Mouse (Mus musculus) kidney, adult 2 months (tissue): ENCODE results near the gene Cela1. TPM values are rescaled to one million over a fixed set of nuclear protein-coding genes. Genes with fewer than 3 reads are reported as not detected.

Source experiments
- DNase-seq: peaks from one replicate; pipeline ENCODE4 v3.0.0; 2021
- H3K27ac ChIP-seq: fragments of 200-500 bp; 2 replicates; pipeline ENCODE4 v1.5.1; 2012; ENCODE audit warnings: low read depth, low read length, control low read depth, inconsistent platforms; ENCODE audit not compliant: insufficient read depth
- H3K27me3 ChIP-seq: fragments of 200-500 bp; replicated peaks from 2 replicates; pipeline ENCODE4 v1.6.1; 2012; ENCODE audit warnings: mild to moderate bottlenecking, moderate library complexity, low read length, inconsistent platforms; ENCODE audit not compliant: control insufficient read depth, insufficient read depth
- H3K36me3 ChIP-seq: fragments of 200-500 bp; 2 replicates; pipeline ENCODE4 v1.6.1; 2012; ENCODE audit warnings: mild to moderate bottlenecking, moderate library complexity, low read length, inconsistent platforms; ENCODE audit not compliant: control insufficient read depth, insufficient read depth
- H3K4me1 ChIP-seq: fragments of 200-500 bp; 2 replicates; pipeline ENCODE4 v1.6.1; 2011; ENCODE audit warnings: low read length; ENCODE audit not compliant: control insufficient read depth, insufficient read depth
- H3K4me3 ChIP-seq: fragments of 200-500 bp; 2 replicates; pipeline ENCODE4 v1.5.1; 2011; ENCODE audit warnings: mild to moderate bottlenecking, low read depth, low read length, control low read depth; ENCODE audit not compliant: insufficient read depth
- CTCF ChIP-seq: fragments of 200-500 bp; conservative IDR thresholded peaks from 2 replicates; pipeline ENCODE4 v1.5.1; 2011; ENCODE audit warnings: low read depth, mild to moderate bottlenecking, control low read depth, low read length, moderate library complexity, mixed read lengths; ENCODE audit not compliant: insufficient read depth, insufficient read length
- POLR2A ChIP-seq: fragments of 200-500 bp; IDR thresholded peaks from one replicate; pipeline ENCODE4 v1.6.1; 2011; ENCODE audit warnings: low read depth, low read length, control low read depth
- whole genome bisulfite sequencing: fragments of 180-500 bp; shearing (Covaris S2); methylation state at CpG from one replicate; pipeline ENCODE4 v1.1.7; 2018; 5-methylcytosine and 5-hydroxymethylcytosine counted together
- polyA plus RNA-seq: library from polyadenylated mRNA; depleted of rRNA; stranded (reverse); fragments of >200 nt; gene quantifications from 2 replicates; pipeline ENCODE4 v1.2.3, GENCODE M21; 2012

The Cela1 gene
- polyA plus RNA-seq, 1 experiment: 456 TPM

- WGBS: 64% methylated on average over 12 of the region's 12 CpGs
- H3K27me3 ChIP-seq: no peaks in the 10 kb centered on the region
- no peak overlapping the region for H3K4me3 ChIP-seq
- H3K4me1 ChIP-seq: no peaks in the 10 kb centered on the region; the same call in 1 of the 2 replicates
- H3K36me3 ChIP-seq: no peaks in the 10 kb centered on the region
- H3K27ac ChIP-seq: no peak overlapping the region
- no peak for DNase-seq
- no peak for TF ChIP-seq POLR2A
- TF ChIP-seq CTCF: no peak
Observed at GRCm38 (mm10) chr15:100666851-100667250, 20.9 kb downstream of the Cela1 start.

GRCm38 (mm10) chr15:100666219-100666696, 21.5 kb downstream of the Cela1 start:
- H3K27ac ChIP-seq: no peak overlapping the region
- H3K27me3 ChIP-seq: no peaks in the 10 kb centered on the region
- peak; percentile 26 for DNase-seq
- TF ChIP-seq CTCF (no peak), POLR2A (no peak)
- 19% methylated on average over 7 of the region's 7 CpGs for WGBS
- no peaks in the 10 kb centered on the region; the same call in 1 of the 2 replicates for H3K4me1 ChIP-seq
- no peak overlapping the region for H3K4me3 ChIP-seq
- H3K36me3 ChIP-seq: no peaks in the 10 kb centered on the region

- WGBS: 55% methylated on average over 9 of the region's 9 CpGs
- DNase-seq: no peak
- Histone ChIP-seq H3K27me3 (no peaks in the 10 kb centered on the region), H3K27ac (no peak overlapping the region), H3K36me3 (no peaks in the 10 kb centered on the region), H3K4me1 (no peaks in the 10 kb centered on the region; the same call in 1 of the 2 replicates), H3K4me3 (no peak overlapping the region)
- no peak for TF ChIP-seq CTCF
Observed at GRCm38 (mm10) chr15:100665411-100666218, 22.1 kb downstream of the Cela1 start.

GRCm38 (mm10) chr15:100664813-100665274, 22.9 kb downstream of the Cela1 start:
- no peak for DNase-seq
- Histone ChIP-seq H3K4me3 (no peak overlapping the region), H3K27me3 (no peaks in the 10 kb centered on the region), H3K27ac (no peak overlapping the region), H3K4me1 (no peaks in the 10 kb centered on the region; the same call in 1 of the 2 replicates), H3K36me3 (no peaks in the 10 kb centered on the region)
- WGBS: 82% methylated on average over 9 of the region's 9 CpGs
- TF ChIP-seq POLR2A: no peak
- TF ChIP-seq CTCF: no peak

GRCm38 (mm10) chr15:100660805-100661204, 26.9 kb downstream of the Cela1 start:
- Histone ChIP-seq H3K36me3 (no peaks in the 10 kb centered on the region), H3K4me3 (no peak overlapping the region), H3K27me3 (no peaks in the 10 kb centered on the region), H3K27ac (no peak overlapping the region), H3K4me1 (no peaks in the 10 kb centered on the region)
- TF ChIP-seq CTCF (no peak), POLR2A (no peak)
- WGBS: 91% methylated on average over 5 of the region's 5 CpGs
- DNase-seq: no peak

DNA sequence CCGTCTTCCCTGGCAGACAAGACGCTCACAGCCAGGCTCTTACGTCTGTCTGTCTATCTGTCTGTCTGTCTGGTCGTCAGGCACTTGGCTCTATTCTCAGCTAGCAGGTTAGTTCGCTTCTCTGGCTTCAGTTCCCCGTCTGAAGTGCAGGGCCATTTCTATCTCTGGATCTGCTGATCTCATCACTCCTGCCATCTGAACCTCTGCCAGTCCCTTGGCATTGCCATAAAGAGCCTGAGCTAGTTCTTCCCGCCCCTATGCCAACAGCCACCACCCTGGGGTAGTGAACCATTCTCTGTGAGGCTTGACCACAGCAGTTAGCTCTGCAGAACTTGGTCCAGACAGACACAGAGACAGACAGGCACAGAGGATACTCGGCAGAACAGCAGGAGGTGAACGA, 27.4 kb downstream of the Cela1 start:
- Histone ChIP-seq H3K27ac (no peak overlapping the region), H3K4me3 (no peak overlapping the region), H3K27me3 (no peaks in the 10 kb centered on the region), H3K4me1 (no peaks in the 10 kb centered on the region), H3K36me3 (no peaks in the 10 kb centered on the region)
- peak; percentile 83 for DNase-seq
- WGBS: 63% methylated on average over 9 of the region's 9 CpGs
- TF ChIP-seq POLR2A (no peak), CTCF (no peak)

DNA sequence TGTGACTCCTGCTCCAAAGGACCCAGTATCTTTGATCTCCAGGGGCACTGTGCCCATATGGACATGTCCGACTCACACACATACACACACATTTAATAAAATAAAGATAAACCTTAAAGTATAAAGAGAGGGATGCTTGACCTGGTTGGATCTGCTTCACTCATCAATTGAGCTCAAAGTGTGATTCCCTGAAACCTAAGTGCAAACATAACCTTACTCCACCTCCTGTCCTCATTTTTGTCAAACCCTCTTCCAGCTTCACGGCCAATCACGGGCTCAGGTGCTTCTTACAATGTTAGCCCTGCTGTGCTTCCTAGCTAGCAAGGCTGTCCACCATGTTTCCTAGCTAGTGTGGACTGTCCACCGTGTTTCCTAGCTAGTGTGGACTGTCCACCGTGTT, 32.5 kb downstream of the Cela1 start:
- no peak for DNase-seq
- Histone ChIP-seq H3K27ac (no peak overlapping the region), H3K4me3 (no peak overlapping the region), H3K4me1 (no peaks in the 10 kb centered on the region), H3K27me3 (no peaks in the 10 kb centered on the region), H3K36me3 (no peaks in the 10 kb centered on the region)
- TF ChIP-seq POLR2A (no peak), CTCF (no peak)
- WGBS: 86% methylated on average over 5 of the region's 5 CpGs

DNA sequence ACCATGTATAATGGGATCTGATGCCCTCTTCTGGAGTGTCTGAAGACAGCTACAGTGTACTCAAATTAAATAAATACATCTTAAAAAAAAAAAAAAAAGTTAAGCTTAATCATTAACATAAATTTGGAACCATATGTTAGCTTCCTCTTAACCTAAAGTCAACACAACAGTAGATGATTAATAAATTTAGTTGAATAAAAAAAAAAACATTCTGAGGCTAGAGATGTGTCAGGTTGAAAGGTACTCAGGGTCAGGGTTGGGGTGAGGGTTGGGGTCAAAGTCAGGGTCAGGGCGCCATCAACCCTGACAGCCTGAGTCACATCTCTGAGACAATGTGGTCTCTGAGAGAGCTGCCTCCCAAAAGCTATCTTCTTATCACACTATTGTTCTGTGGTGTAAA, 33.5 kb downstream of the Cela1 start:
- Histone ChIP-seq H3K4me1 (no peaks in the 10 kb centered on the region), H3K27me3 (no peaks in the 10 kb centered on the region), H3K4me3 (no peak overlapping the region), H3K27ac (no peak overlapping the region), H3K36me3 (no peaks in the 10 kb centered on the region)
- DNase-seq: no peak
- 78% methylated on average over 1 of the region's 1 CpGs for WGBS
- TF ChIP-seq CTCF: no peak
